Mouse (Mus musculus) CH12.LX (cell line): ENCODE measurements around the gene Sclt1. TPM values are rescaled to one million over a fixed set of nuclear protein-coding genes. Genes with fewer than 3 reads are reported as not detected.

Source experiments
- DNase-seq: peaks from one replicate; pipeline ENCODE4 v3.0.0-alpha.2; 2013; ENCODE audit errors: extremely low read depth
- H3K27ac ChIP-seq: 2 replicates; pipeline ENCODE4 v1.5.1; 2012; ENCODE audit warnings: low read depth, mild to moderate bottlenecking, control low read depth, moderate library complexity; ENCODE audit not compliant: insufficient read depth
- H3K27me3 ChIP-seq: replicated peaks from 2 replicates; pipeline ENCODE3; 2012; ENCODE audit warnings: inconsistent platforms
- H3K36me3 ChIP-seq, 2 experiments: replicated peaks in 1 of 2; 2 replicates each; pipeline versions ENCODE3 to v1.6.1; 2012; ENCODE audit warnings: inconsistent platforms in 1 of 2, low read length in 1 of 2, mild to moderate bottlenecking in 1 of 2, mixed read lengths in 1 of 2, moderate library complexity in 1 of 2; ENCODE audit not compliant: control insufficient read depth in 1 of 2, insufficient read depth in 1 of 2
- H3K4me1 ChIP-seq, 2 experiments: 2 replicates each; pipeline ENCODE4 v1.6.1; 2012; ENCODE audit warnings: inconsistent platforms in 1 of 2, moderate library complexity in 1 of 2; ENCODE audit not compliant: insufficient read depth in 2 of 2, control insufficient read depth in 1 of 2
- H3K4me2 ChIP-seq: 2 replicates; pipeline ENCODE4 v1.6.1; 2012; ENCODE audit warnings: low read depth, mild to moderate bottlenecking, control low read depth; ENCODE audit not compliant: poor library complexity, insufficient read depth, severe bottlenecking
- H3K4me3 ChIP-seq, 3 experiments: fragments of 150-350 bp in 1 of 3; sonication (generic) in 1 of 3; replicated peaks in 1 of 3; 2 replicates each; pipeline versions ENCODE3 to v1.5.1; 2011 to 2012; ENCODE audit warnings: low read depth in 2 of 3, low read length in 2 of 3, mild to moderate bottlenecking in 2 of 3, moderate library complexity in 2 of 3, control low read depth in 1 of 3, improper control_type of control experiment in 1 of 3, inconsistent platforms in 1 of 3, mixed read lengths in 1 of 3; ENCODE audit not compliant: poor library complexity in 1 of 3
- H3K79me2 ChIP-seq: replicated peaks from 2 replicates; pipeline ENCODE4 v1.6.1; 2012; ENCODE audit warnings: mild to moderate bottlenecking, moderate library complexity; ENCODE audit not compliant: control insufficient read depth, poor library complexity, insufficient read depth, severe bottlenecking; ENCODE audit errors: extremely low read depth
- H3K9ac ChIP-seq: 2 replicates; pipeline ENCODE4 v1.6.1; 2012; ENCODE audit warnings: low read depth, mild to moderate bottlenecking, control low read depth, moderate library complexity; ENCODE audit not compliant: insufficient read depth
- H3K9me3 ChIP-seq: replicated peaks from 2 replicates; pipeline ENCODE3; 2012; ENCODE audit warnings: low read length, inconsistent platforms, mixed read lengths
- BHLHE40 ChIP-seq: IDR thresholded peaks from 2 replicates; pipeline ENCODE4 v1.6.1; 2011; ENCODE audit warnings: mild to moderate bottlenecking, low read depth, low read length, improper control_type of control experiment
- CHD2 ChIP-seq: IDR thresholded peaks from 2 replicates; pipeline ENCODE4 v1.6.1; 2011; ENCODE audit warnings: low read length, improper control_type of control experiment
- CTCF ChIP-seq, 2 experiments: IDR thresholded peaks in 1 of 2; conservative IDR thresholded peaks in 1 of 2; 2 replicates each; pipeline ENCODE4 v1.5.1; 2011 to 2012; ENCODE audit warnings: low read depth in 2 of 2, low read length in 2 of 2, improper control_type of control experiment in 1 of 2, inconsistent platforms in 1 of 2, mild to moderate bottlenecking in 1 of 2, moderate library complexity in 1 of 2
- ELF1 ChIP-seq: IDR thresholded peaks from 2 replicates; pipeline ENCODE4 v1.6.1; 2014; ENCODE audit warnings: low read depth, mild to moderate bottlenecking, inconsistent platforms, low read length, improper control_type of control experiment
- EP300 ChIP-seq: IDR thresholded peaks from 2 replicates; pipeline ENCODE4 v1.6.1; 2011; ENCODE audit warnings: low read length, improper control_type of control experiment
- ETS1 ChIP-seq: conservative IDR thresholded peaks from 2 replicates; pipeline ENCODE4 v1.6.1; 2012; ENCODE audit warnings: low read depth, mild to moderate bottlenecking, inconsistent platforms, low read length, improper control_type of control experiment, moderate library complexity
- GABPA ChIP-seq: IDR thresholded peaks from 2 replicates; pipeline ENCODE4 v1.6.1; 2012; ENCODE audit warnings: low read depth, low read length, improper control_type of control experiment, inconsistent platforms; ENCODE audit not compliant: insufficient replicate concordance
- HCFC1 ChIP-seq: IDR thresholded peaks from 2 replicates; pipeline ENCODE4 v1.6.1; 2012; ENCODE audit warnings: low read depth, mild to moderate bottlenecking, inconsistent platforms, low read length, improper control_type of control experiment
- IRF4 ChIP-seq: IDR thresholded peaks from 2 replicates; pipeline ENCODE4 v1.6.1; 2014; ENCODE audit warnings: low read depth, mild to moderate bottlenecking, inconsistent platforms, low read length, improper control_type of control experiment
- JUN ChIP-seq: IDR thresholded peaks from 2 replicates; pipeline ENCODE4 v1.6.1; 2011; ENCODE audit warnings: low read depth, mild to moderate bottlenecking, low read length, improper control_type of control experiment, moderate library complexity; ENCODE audit not compliant: insufficient read depth
- JUND ChIP-seq: conservative IDR thresholded peaks from 2 replicates; pipeline ENCODE4 v1.6.1; 2011; ENCODE audit warnings: low read depth, low read length, improper control_type of control experiment
- KAT2A ChIP-seq: IDR thresholded peaks from 2 replicates; pipeline ENCODE4 v1.6.1; 2012; ENCODE audit warnings: low read length, improper control_type of control experiment, inconsistent platforms; ENCODE audit not compliant: insufficient replicate concordance
- MAFK ChIP-seq: IDR thresholded peaks from 2 replicates; pipeline ENCODE4 v1.6.1; 2011; ENCODE audit warnings: low read length, improper control_type of control experiment; ENCODE audit not compliant: insufficient replicate concordance
- MAX ChIP-seq: IDR thresholded peaks from 2 replicates; pipeline ENCODE4 v1.6.1; 2011; ENCODE audit warnings: low read length, improper control_type of control experiment
- MAZ ChIP-seq: IDR thresholded peaks from 2 replicates; pipeline ENCODE4 v1.6.1; 2012; ENCODE audit warnings: low read depth, mild to moderate bottlenecking, inconsistent platforms, low read length, improper control_type of control experiment, moderate library complexity
- MXI1 ChIP-seq: IDR thresholded peaks from 2 replicates; pipeline ENCODE4 v1.6.1; 2011; ENCODE audit warnings: mild to moderate bottlenecking, low read depth, low read length, improper control_type of control experiment
- NRF1 ChIP-seq: IDR thresholded peaks from 2 replicates; pipeline ENCODE4 v1.6.1; 2014; ENCODE audit warnings: low read depth, mild to moderate bottlenecking, inconsistent platforms, low read length, improper control_type of control experiment, moderate library complexity
- POLR2A ChIP-seq: IDR thresholded peaks from 2 replicates; pipeline ENCODE4 v1.6.1; 2011; ENCODE audit warnings: low read depth, mild to moderate bottlenecking, improper control_type of control experiment, low read length
- POLR2AphosphoS2 ChIP-seq: IDR thresholded peaks from 2 replicates; pipeline ENCODE4 v1.6.1; 2011; ENCODE audit warnings: low read depth, low read length, improper control_type of control experiment
- RAD21 ChIP-seq: IDR thresholded peaks from 2 replicates; pipeline ENCODE4 v1.6.1; 2011; ENCODE audit warnings: low read depth, mild to moderate bottlenecking, low read length, improper control_type of control experiment, moderate library complexity
- SIN3A ChIP-seq: IDR thresholded peaks from 2 replicates; pipeline ENCODE4 v1.6.1; 2012; ENCODE audit warnings: low read length, improper control_type of control experiment, inconsistent platforms
- SMC3 ChIP-seq: IDR thresholded peaks from 2 replicates; pipeline ENCODE4 v1.6.1; 2011; ENCODE audit warnings: low read depth, low read length, improper control_type of control experiment
- USF2 ChIP-seq: conservative IDR thresholded peaks from 2 replicates; pipeline ENCODE4 v1.6.1; 2011; ENCODE audit warnings: low read depth, low read length, improper control_type of control experiment
- ZC3H11A ChIP-seq: IDR thresholded peaks from 2 replicates; pipeline ENCODE4 v1.6.1; 2012; ENCODE audit warnings: low read depth, mild to moderate bottlenecking, inconsistent platforms, low read length, improper control_type of control experiment
- ZNF384 ChIP-seq: IDR thresholded peaks from 2 replicates; pipeline ENCODE4 v1.6.1; 2012; ENCODE audit warnings: low read depth, low read length, improper control_type of control experiment, inconsistent platforms
- dilution Hi-C: fragments of 300-500 bp; cut with MboI; formaldehyde crosslinking; loops from 2 replicates; pipeline ENCODE4 v1.14.3; 2020; ENCODE audit warnings: low sequenced_read_pairs; ENCODE audit not compliant: extremely low pct_unique_long_range_greater_than_20kb, extremely low pct_ligation_motif_present
- in situ Hi-C: fragments of 300-500 bp; cut with MboI; formaldehyde crosslinking; loops from 3 replicates; pipeline ENCODE4 v1.14.3; 2019; ENCODE audit warnings: low sequenced_read_pairs, low pct_ligation_motif_present, low pct_unique_long_range_greater_than_20kb, mixed read lengths
- polyA plus RNA-seq: library from polyadenylated mRNA; unstranded; fragments of >175 nt; gene quantifications from 2 replicates; pipeline ENCODE4 v1.2.1, GENCODE M21; 2012; ENCODE audit warnings: low read depth; ENCODE audit not compliant: insufficient read length
- total RNA-seq, 2 experiments: library from RNA; depleted of rRNA; stranded (reverse); fragments of 300-350 nt in 1 of 2; fragments of >200 nt in 1 of 2; gene quantifications; 2 replicates each; pipeline ENCODE4 v1.2.3; 2012 to 2014

The Sclt1 gene
- total and polyA plus RNA-seq, 3 experiments, result 5.3 to 7.4 (median 6.5) TPM

DNA sequence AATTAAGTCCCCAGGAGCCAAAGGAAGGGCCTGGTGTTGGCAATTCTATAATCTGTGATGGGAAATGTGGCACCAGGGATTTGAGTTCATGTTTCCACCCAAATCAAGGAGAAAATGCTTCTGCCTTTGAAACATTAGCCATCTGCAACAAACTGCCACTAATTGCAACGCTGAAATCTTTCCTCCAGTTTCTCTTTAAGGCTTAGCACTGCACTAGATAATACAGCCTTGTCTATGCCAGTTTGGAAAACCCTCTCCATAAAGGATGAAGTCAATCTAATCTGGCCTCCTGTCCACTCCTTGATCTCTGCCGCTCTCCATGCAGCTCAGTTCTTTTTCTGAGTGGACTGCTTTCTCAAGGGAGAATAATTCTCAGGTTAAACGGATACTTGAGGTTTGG lies 124.3 kb downstream of the Sclt1 start:
- TF ChIP-seq SIN3A, result no peak
- TF ChIP-seq RAD21, result no peak
- no peak for TF ChIP-seq IRF4
- no peak for TF ChIP-seq MAFK
- no peak for TF ChIP-seq MAZ
- TF ChIP-seq POLR2A, result no peak
- no peak for TF ChIP-seq MAX
- TF ChIP-seq ZC3H11A, result no peak
- no peak for TF ChIP-seq GABPA
- no peak for TF ChIP-seq CTCF (conservative IDR thresholded peaks at IDR 0.05 in 1 of 2, IDR thresholded peaks at IDR 0.05 in 1 of 2; ENCODE audit: low read depth in 2 of 2, low read length in 2 of 2)
- no peak for TF ChIP-seq POLR2AphosphoS2
- TF ChIP-seq SMC3, result no peak
- no peak for TF ChIP-seq ETS1
- TF ChIP-seq NRF1, result no peak
- TF ChIP-seq HCFC1, result no peak
- no peak for TF ChIP-seq MXI1
- TF ChIP-seq CHD2, result no peak
- no peak for TF ChIP-seq ELF1

DNA sequence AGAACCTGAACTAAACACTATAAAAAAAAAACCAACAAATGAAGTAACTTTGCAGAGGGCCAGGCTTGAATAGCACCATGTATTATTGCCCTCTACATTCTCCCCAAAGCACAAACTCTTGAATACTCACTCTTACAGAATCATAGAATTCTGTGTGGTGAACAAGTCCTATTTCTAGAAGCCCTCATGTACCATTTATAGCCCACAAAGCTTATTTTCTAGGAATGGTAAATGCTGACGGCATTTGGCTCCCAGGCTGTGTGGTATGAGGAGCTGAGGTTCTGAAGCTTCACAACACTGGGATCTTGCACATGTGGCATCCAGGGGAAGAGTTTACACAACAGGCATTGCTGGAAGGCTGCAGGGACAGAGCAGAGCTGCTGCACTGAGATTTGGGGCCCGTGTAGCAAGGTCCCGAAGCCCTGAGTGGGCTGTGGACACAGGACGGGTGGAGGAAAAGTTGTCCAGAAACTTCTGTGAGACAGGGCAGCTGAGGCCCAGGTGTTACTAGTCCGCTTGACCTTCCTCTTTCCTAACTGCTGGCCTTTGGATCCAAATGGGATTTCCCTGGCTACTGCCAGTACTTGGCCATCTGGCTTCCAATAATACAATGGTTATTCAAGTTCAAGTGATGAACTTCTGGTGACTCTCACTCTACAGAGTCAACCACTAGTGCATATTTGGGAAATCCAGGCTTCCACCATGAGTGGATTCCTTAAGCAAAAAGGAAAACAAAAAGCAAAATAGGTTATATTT lies 127.9 kb downstream of the Sclt1 start:
- no peaks in the 10 kb centered on the region for H3K27me3 ChIP-seq
- no peak overlapping the region for H3K9ac ChIP-seq
- in situ Hi-C loops (no loop called here), dilution Hi-C loops (no loop called here)
- no peaks in the 10 kb centered on the region for H3K9me3 ChIP-seq
- no peak overlapping the region for H3K27ac ChIP-seq
- H3K4me3 ChIP-seq, result no peak overlapping the region
- DNase-seq, result no peak
- no peaks in the 10 kb centered on the region for H3K4me1 ChIP-seq
- peaks cover 27 to 62% of the 10 kb centered on the region in 2 experiments for H3K36me3 ChIP-seq
- H3K4me2 ChIP-seq, result no peak overlapping the region
- H3K79me2 ChIP-seq, result no peaks in the 10 kb centered on the region
- TF ChIP-seq BHLHE40, result no peak
- TF ChIP-seq MAX, result no peak
- no peak for TF ChIP-seq SIN3A
- no peak for TF ChIP-seq JUND
- TF ChIP-seq MAFK, result no peak
- no peak for TF ChIP-seq ZNF384
- TF ChIP-seq KAT2A, result no peak
- TF ChIP-seq IRF4, result no peak
- no peak for TF ChIP-seq JUN
- no peak for TF ChIP-seq GABPA
- no peak for TF ChIP-seq CHD2
- no peak for TF ChIP-seq EP300
- no peak for TF ChIP-seq ZC3H11A
- no peak for TF ChIP-seq ETS1
- no peak for TF ChIP-seq POLR2A
- TF ChIP-seq USF2, result no peak

More for the DNA sequence above, 124.3 kb downstream of the Sclt1 start:
- Histone ChIP-seq H3K36me3 (peaks cover 13 to 28% of the 10 kb centered on the region in 2 experiments), H3K4me3 (no peak overlapping the region), H3K4me1 (no peaks in the 10 kb centered on the region), H3K27me3 (no peaks in the 10 kb centered on the region), H3K79me2 (no peaks in the 10 kb centered on the region), H3K9ac (no peak overlapping the region), H3K27ac (no peak overlapping the region), H3K4me2 (no peak overlapping the region), H3K9me3 (no peaks in the 10 kb centered on the region)
- dilution Hi-C loops (no loop called here), in situ Hi-C loops (no loop called here)
- no peak for DNase-seq
